Mouse (Mus musculus) lung, postnatal 4 days (tissue): ENCODE measurements at regions not wholly inside any gene's neighbourhood (a gene's known extent, or its start where the extent isn't known, plus 50 kb on each side); places are given as distances from the start of the nearest gene placed in this dataset.
A peak's percentile ranks its signal among the peaks of the same experiment; 100 is the strongest.

Experiments used
- DNase-seq, 2 experiments: peaks; one replicate each; pipeline ENCODE4 v3.0.0; 2021

DNA sequence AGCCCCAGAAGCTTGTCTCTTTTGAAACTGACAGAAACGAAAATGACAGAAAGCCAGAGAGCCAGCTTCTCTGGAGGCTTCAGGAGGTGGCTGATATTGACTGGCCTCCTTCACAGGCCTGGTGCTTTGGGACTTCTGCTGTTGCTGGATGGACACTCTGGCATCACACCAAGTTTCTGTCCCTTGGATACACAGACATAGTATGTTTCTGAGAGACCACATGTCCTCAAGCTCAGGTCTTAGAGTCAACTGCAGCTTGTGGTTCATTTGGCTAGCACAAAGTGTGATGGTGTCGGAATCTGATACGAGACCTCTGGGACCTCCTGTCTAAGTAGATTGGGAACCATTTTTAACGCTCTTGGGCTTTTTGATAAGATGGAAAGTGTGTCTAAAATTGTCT, 502.0 kb downstream of the Sqor start:
- DNase-seq = no peak

DNA sequence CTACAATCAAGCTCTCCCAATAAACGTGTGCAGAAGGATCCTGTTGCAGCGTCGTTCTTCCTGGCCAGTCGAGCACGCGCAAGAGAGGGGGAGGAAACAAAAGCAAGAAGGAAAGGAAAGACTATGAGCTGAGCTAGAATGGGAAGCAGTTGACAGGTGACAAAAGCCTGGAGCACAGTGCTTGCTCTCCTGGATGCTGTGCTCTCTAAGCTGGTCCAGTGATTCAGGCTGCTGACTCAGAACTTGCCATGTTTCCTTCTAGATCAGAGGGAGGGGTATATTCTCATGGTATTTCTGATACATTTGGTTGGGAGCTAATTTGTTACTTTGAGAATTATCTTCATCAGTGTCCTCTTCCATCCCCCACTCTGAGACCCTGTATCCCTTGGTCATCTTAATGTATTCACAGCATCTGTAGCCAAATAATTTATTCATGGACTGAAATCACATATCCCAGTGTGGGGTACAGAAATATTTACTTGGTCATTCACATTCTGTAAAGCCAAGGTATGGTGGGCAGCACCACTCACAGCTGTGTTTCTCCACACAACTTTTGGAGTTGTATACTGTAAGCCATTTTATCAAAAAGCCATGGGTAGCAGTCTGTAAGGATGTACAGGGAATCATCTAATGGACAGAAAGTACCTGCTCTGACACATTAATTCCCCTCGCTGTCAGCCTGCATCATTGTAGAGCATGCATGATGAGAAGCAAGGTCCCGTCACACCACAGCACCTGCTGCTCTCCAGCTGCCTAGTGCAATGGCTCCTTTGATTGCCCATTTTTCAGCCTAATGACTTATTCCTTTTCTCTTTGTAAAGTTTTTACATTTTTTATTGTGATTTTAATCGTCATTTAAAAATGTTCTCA, 510.1 kb downstream of the Sqor start:
- no peak for DNase-seq

DNA sequence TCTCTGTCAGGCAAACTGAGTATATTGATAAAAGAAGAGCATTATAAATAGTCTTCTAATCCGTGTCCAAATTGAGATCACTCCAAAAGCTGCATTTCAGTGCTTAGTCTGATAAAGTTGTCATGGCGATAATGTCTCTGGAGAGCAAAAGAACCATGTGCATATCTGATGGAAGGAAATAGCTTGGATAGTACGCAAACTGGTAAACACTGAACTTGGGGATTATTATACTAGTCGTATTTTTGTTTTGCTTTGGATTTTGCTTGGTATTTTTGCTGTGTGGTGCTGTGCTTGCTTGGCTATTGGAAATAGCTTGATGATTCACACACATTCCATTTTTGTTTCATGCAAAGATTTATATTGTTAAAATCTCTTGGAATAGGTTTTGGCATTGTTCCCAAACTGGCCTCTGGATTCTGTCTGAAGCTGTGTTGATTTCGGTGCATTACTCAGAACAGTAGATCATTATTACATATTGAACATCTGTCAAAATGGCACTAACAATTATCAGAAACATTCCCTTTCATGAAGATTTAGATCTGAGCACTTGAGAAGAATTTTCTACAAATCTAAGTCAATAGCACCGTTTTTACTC, 510.8 kb downstream of the Sqor start:
- DNase-seq = no peak

DNA sequence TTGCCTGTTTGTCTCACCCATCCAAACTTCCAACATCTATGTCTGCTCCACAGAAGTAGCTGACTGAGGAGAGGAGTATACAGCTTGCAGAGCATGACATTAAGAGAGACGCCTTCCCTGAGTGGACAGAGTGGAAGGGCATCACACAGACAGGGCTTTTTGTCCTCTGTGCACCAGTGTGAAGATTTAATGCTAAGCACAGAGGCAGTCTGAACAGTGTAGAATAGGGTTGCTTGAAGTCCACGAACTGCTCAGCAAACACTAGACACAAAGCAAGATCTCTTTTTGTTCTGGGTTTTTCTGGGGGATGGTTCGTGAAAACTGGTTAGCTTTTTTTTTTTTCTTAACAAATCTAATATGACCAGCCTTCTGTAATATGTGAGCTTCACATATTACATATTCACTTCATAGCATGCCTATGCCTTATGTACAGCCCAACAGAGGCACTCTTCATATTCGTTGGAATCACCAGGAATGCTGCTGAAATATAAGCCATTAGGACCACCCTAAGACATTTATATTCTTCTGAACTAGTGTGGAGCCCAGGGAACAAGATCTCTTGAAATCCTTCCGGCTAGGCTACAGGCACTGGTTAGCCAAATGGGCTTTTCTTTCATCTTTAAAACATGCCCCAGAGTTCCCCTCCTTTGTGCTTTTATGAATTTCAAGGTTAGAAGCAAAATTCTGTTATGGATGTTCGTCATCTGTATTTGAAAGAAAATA, 546.7 kb downstream of the Sqor start:
- DNase-seq = no peak

DNA sequence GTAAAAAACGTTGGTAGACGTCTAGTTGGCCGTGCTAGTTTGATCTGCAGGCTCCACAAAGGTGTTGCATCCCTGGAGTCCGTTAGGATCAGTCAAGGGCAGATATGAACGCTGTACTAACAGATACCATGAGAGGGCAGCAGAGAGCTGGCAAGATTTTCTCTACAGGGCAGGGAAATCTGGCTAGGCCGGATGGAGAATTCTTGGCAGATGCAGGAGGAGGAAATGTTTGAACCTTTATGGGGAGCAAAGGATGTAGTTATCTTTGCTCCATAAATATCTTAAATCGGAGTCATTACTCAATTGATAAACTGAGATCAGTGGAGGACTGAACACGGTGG, 547.2 kb downstream of the Sqor start:
- peak; percentile 28 to 77 for DNase-seq

DNA sequence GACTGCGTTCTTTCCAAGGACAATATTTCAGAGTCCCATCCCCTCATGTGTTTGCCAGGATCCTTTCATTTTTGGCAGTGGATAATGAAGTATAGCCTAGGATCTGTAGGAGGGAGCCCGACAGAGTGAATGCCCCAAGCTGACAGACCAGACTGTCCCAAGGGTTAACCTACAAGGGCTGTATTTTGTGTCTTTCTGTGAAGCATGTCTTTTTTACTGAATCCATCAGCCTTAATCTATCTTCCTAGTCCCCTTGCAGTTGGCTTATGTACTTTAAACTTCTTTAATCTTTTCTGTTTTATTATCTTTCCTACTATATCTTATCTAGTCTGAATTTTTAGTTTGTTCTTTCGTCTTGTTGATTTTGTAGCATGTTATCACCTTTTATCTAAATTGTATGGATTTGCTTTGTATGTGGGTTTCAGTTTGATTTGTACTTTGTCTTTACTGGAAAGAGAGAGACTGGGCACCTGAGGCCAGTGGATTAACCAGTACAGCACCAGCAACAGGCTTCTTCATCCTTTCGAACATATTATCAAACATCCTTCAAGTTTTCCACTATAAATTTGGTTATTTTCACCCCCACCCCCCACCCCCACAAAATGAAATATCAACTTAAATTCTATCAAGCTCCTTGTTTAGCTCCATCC, 555.5 kb downstream of the Sqor start:
- DNase-seq = no peak

DNA sequence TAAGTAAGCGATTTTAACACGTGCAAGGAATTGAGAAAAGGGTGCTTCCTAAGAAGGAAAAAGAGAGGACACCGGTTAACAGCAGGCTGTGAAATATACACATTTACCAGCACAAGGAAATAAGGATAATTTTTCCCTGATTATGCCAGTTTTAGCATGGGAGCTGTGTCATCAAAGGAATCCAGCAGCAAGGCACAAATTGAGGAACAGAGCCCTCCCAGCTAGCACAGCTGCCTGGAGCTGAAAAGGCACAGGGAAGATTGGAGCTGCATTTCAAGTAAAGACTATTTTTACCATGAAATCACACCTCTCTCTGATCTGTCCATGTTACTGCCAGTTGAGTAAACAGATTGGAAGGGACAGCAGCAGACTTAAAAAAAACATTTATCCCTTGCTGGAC, 558.7 kb downstream of the Sqor start:
- no peak for DNase-seq

DNA sequence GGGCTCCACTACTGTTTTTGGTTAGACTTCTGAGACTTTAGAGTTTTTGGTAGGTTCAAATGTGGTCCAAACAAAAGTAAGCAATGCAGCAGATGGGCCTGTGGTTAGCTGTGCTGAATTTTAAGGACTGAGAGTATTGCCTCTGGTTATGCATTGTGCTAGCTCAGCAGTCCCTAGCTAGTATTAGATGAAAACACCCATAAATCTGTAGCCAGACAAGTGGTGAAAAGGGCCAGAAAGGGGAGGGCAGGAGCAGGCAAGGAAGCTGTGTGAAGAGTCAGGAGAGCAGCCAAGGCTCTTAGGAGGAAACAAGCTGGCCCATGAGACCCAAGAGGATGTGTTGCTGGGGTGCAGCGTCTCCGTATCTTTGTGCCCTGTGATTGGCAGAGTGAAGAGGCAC, 559.9 kb downstream of the Sqor start:
- no peak for DNase-seq

DNA sequence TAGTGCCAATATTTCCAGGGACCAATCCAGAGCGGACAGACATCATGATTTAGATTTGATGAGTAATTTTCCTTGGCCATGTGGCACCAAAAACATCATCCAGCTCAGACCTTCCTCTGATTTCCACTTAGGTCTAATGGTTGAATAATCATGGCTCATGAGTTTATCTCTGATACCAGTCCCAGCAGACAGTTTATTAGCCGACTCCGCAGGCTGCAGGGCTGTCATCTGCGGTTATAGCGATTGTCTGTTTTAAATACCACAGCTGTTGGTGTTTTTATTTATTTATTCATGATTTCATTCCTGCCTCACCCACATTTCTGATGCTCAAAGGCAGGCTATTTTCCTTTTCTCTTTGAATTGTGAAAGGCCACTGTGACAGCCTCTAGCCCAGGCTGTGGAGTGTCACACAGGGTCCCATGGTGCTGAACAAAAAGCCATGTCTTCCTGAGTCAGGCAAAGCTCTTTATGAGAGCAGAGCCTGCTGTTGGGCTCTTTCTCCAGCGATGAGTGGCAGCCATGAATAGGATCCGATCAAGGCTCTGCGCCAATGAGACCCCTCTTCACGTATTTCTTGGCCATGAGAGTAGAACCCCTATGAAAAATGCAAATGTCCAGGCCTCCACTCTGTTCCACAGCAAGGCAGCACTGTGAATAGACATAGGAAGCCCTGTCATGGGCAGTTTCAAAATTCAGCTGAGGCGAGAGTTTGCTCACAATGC, 584.7 kb downstream of the Sqor start:
- DNase-seq = no peak

DNA sequence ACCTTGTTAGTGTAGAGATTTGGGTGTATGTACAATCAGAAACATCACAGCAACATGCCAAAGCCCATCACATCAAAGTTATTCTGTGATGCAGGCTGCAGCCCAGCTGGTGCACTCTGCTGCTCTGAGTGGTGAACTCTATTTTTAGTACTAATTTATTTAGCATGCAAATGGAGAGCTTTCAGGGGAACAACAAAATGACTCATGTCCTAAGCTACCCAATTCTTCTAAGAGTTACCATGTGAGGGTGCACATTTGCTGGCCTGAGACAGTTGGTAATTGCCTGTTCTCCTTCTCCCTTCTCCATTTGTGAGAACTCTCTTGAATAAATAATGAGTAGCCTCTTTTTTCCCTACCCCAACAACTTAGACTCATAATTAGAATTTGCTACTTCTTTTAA, 599.2 kb downstream of the Sqor start:
- DNase-seq = no peak

DNA sequence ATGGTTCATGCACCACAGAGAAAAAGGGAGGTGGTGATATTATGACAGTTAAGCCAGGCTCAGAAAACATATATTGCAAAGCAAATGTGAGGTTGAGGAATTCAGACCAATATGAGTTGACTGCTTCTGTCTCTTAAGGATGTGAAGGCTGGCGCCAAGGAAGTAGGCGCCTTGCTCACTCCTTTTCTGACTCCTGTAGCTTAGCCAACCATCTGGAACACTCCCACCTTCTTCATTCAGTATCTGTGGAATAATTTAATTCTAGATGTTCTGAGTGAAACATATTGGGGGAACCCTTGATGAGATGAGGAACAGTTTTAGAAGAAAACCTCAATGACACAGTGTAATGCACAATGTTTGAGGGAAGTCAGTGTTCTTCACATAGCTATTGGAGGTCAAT, 601.5 kb downstream of the Sqor start:
- no peak for DNase-seq

DNA sequence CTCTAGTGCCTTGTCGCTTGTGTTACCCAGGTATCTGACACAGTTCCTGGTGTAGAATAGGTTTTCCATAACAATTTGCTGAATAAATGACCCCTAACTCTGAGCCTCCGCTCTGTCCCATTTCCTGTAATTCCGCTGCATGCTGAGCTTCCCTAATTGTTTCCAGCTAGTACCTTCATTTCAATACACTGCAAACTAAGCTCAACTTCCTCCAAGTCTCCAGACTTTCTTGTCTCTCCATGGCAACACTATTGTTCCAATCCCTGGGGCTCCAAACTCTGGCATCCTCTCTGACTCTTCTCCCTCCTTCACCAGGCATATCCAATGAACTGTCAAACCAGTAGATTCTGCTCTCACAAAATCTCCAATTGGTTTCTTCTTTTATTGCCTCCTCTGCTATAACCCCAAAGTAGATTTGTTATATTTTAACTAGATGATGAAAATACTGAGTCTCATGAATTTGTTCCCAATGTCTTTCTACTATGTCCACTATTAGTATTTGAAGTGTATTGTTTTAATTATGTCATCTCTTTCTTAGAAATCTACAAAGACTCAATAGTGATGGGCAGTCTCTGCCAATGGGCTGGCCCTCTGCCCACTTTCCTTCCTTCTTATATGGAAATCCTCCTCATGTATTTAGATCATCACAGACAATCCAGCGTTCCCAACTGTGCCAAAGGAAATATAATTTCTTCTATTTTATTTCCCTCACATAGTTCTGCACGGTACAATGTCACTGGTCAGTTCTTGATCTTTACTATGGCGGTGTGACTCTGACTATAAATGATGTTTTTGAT, 620.8 kb downstream of the Sqor start:
- peak in 1 of 2 experiments; percentile 25 for DNase-seq

DNA sequence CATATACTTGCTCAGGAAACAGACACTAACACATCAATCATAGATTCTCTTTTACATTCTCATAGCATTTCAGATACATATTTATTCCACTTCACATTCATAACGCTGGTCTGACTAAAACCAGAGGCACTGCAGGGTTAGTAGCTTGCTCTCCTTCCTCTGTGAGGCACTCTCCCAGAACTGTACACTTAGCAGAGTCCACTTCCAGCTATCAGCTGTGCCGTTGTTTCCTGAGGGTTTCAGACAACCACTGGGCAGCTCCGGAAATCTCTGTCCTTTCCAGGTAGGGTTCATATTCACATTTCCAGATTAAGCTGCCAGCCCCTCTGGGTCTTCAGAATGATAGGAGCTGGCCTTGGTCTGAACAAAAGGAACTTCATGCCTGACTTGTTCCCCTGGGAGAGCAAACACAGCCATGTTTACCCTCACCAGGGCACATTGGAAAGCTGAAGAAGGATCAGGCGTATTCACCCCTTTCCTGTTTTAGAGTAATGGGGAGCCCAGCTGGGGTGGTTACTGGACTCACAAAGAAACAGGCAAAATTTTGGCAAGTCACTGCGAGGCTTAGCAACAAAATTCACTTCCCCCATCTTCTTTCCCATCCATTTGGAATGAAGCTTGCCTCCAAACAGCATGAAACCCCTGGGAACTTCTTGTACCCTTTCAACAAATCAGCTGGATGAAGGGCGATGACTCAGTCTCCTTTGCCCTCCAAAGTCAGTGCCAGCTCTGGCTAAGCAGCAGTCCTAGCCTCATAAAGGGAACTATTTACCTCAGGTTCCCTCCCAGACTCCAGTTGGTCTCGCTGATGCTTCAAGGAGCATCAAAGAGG, 622.0 kb downstream of the Sqor start:
- no peak for DNase-seq

DNA sequence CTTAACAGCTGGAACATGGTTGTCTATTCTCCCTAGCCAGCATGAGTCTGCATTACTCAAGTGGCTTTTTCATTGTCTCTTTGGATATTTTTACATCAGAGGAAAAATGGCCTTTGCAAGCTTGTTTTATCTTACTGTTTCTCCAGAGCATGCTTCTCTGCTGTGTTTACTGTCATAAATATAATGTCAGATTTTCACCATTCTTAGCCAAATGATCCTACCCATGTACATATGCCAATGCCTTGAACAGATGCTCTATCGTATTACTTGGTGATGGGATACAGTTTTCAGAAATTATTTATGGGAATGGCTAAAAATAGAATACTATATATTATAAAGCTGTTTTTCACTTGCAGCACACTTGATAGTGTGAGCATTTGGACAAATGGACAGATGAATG, 625.9 kb downstream of the Sqor start:
- DNase-seq = no peak

DNA sequence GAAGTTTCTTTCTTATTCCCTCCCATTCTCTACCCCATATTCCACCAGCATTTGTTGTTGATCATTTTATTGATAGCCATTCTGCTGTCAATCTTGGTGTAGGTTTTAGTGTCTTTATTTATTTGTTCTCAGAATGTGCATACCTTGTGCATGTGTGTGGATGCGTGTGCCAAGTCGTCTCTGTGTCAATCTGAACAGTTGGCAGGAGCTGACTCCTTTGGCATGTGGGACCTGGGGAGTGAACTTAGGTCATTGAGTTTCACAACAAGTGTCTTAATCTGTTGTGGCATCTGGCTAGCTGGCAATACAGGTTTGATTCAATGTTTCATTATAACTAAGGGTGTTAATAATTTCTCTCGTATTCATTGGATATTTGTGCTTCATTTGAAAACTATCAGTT, 629.3 kb downstream of the Sqor start:
- no peak for DNase-seq

DNA sequence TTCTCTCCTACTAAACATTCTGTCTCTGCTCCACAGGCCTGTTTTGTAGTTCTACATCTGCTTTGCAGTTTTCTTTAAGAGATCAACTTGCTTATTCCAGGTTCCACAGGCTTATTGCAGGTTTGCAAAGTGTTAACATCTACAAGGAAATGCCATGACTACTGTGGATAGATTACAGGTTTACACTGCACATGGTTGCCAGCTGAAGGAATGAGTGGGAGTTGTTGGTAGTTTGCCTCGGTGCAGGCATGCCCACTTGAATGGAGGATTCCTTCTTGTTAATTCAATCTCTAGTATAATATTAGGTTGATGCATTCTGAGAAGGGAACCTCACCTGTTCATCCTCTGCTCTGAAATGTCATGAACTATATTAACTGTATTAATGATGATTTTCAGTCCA, 632.5 kb downstream of the Sqor start:
- no peak for DNase-seq

DNA sequence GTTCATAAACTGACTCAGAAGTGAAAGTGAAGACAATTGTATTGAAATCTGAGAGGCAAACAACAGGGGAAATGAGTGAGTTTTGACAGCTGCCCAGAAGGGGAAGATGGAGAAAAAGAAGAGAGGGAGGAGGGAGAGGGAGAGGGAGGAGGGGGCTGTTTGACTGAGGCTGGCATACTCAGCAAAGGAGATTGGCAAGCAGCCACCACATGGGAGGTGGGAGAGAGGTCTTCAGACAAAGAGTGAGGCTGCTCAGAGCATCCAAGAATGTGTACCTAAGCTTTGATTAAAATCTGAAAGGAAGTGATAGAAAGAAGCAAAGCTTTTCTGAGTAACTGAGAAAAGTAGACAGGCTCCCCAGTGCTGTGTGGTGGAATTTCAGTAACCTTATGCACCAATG, 636.0 kb downstream of the Sqor start:
- DNase-seq = no peak

DNA sequence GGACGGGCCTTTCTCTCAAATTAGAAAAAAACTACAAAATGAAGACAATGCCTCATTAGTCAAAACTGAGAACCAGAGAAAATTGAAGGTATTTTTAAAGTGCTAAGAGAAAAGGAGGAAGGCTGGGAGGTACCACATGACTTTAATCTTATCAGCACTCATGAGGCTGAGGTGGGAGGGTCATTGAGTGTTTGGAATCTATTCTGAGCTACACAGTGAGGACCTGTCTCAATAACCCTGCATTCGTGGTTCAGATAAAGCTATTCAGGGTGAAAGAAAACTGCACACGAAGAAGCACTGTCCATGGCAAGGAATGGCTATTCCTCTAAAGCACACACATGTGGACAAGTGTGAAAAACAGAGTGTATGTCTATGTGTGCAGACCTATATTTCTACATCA, 644.0 kb downstream of the Sqor start:
- DNase-seq = no peak

DNA sequence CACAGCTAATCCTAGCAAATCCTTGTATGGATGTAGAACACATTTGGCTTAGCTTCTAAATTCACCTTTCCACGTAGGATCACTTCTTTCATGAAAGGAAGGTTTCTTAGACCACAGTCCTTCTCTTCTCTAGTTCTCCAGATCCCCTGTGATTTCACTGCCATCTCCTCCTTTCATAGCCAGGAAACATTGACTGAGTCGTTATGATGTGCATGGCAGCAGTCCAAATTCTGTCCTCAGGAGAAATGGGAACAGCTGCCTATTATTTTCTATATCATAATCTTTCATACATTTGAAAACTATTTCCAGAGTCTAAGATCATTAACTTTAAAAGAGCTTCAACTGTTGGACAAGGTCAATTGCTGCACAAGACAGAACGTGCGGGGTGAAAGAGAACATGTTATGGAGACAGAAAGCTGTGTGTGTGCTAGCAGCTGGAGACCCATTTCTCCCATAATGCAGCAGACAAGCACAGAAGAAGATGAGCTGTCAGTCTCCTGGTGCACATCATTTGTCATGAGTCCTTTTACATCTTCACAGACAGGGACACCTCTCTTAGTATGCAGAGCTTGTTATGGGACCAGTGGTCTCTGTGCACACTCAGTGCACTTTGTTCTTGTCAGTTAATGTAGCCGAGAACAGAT, 631.6 kb upstream of the Sema6d start:
- DNase-seq = no peak

DNA sequence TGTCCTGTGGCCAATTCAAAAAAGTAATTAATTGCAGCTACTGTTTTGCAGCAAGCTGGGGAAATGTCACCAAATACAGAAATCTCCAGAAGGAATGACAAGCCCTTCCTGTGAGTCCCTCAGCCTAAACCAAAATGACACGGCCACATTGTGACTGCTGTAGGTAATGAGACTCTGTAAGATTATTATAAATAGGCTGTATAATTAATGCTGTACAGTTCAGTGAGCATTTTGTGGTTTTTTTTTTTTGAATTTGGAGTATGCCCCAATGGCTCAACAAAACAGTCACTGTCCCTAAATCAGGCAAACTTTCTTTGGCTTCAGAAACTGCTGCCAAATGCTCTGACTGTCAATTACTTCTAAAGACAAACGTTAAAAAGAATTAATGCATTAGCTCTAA, 615.9 kb upstream of the Sema6d start:
- DNase-seq = no peak

DNA sequence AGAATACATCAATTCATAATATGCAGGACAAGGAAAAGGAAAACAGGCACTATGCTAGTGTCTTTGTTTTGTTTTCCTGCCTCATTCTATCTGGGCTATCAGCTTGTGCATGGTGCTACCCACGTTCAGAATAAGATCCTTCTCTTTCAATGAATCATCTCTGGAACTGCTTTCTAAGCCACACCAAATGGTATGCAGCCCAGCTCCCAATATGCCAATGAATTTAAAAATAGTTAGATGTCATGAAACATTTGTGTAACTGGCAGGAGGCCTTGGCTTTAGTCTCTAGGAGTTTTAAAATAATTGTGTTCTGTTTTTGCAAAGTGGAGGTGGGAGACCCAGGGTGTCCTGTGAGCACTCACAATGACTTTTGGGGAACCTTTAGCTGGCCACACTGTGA, 603.1 kb upstream of the Sema6d start:
- no peak for DNase-seq
